Mouse (Mus musculus): ENCODE measurements around the gene Zcchc4. TPM values are rescaled to one million over a fixed set of nuclear protein-coding genes. Genes with fewer than 3 reads are reported as not detected.

The Zcchc4 gene
- polyA plus RNA-seq, 1 experiment, result 10.3 TPM

GRCm38 (mm10) chr5:52806349-52806748 lies 31.1 kb downstream of the Zcchc4 start:
- Histone ChIP-seq H3K27ac (ENCODE audit: control insufficient read depth, insufficient read depth, low read depth, low read length, poor library complexity) (no peak overlapping the region), H3K4me3 (replicated peaks; ENCODE audit: control insufficient read depth, low read depth, low read length) (no peak overlapping the region), H3K4me1 (ENCODE audit: control insufficient read depth, insufficient read depth, low read length) (no peaks in the 10 kb centered on the region)
- 79% methylated on average over 8 of the region's 8 CpGs for WGBS
- TF ChIP-seq POLR2A (IDR thresholded peaks at IDR 0.05; ENCODE audit: borderline replicate concordance, control insufficient read depth, low read depth, low read length), result no peak
- TF ChIP-seq CTCF (IDR thresholded peaks at IDR 0.05; ENCODE audit: control insufficient read depth, insufficient read depth, low read length), result no peak

DNA sequence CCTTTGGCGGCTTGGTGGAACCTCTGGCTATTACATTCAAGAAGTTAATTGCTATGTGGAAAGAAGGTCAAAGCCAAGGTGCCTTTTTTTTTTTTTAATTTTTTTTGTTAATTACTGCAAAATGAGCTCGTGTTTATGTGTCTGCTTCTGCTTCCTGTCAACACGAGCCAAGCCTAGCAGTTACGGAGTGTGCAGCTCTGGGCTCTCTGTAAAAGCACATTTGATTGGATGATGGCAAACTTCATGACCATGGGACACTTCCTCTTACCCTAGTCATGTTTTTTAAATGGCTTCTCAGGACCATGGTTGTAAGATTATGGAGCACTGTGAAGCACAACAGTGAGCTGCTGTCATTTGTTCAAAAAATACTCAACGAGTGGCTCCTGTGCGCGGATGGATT lies 31.8 kb downstream of the Zcchc4 start:
- WGBS, result 85% methylated on average over 7 of the region's 7 CpGs
- Histone ChIP-seq H3K27ac (ENCODE audit: control insufficient read depth, insufficient read depth, low read depth, low read length, poor library complexity) (no peak overlapping the region), H3K4me3 (replicated peaks; ENCODE audit: control insufficient read depth, low read depth, low read length) (no peak overlapping the region), H3K4me1 (ENCODE audit: control insufficient read depth, insufficient read depth, low read length) (no peaks in the 10 kb centered on the region)
- no peak for TF ChIP-seq POLR2A (IDR thresholded peaks at IDR 0.05; ENCODE audit: borderline replicate concordance, control insufficient read depth, low read depth, low read length)
- no peak for TF ChIP-seq CTCF (IDR thresholded peaks at IDR 0.05; ENCODE audit: control insufficient read depth, insufficient read depth, low read length)

- WGBS, result 90% methylated on average over 6 of the region's 6 CpGs
- Histone ChIP-seq H3K27ac (ENCODE audit: control insufficient read depth, insufficient read depth, low read depth, low read length, poor library complexity) (no peak overlapping the region), H3K4me3 (replicated peaks; ENCODE audit: control insufficient read depth, low read depth, low read length) (no peak overlapping the region), H3K4me1 (ENCODE audit: control insufficient read depth, insufficient read depth, low read length) (no peaks in the 10 kb centered on the region)
- TF ChIP-seq CTCF (IDR thresholded peaks at IDR 0.05; ENCODE audit: control insufficient read depth, insufficient read depth, low read length) (no peak), POLR2A (IDR thresholded peaks at IDR 0.05; ENCODE audit: borderline replicate concordance, control insufficient read depth, low read depth, low read length) (no peak)
These were observed 35.2 kb downstream of the Zcchc4 start for GRCm38 (mm10) chr5:52810446-52810845.

DNA sequence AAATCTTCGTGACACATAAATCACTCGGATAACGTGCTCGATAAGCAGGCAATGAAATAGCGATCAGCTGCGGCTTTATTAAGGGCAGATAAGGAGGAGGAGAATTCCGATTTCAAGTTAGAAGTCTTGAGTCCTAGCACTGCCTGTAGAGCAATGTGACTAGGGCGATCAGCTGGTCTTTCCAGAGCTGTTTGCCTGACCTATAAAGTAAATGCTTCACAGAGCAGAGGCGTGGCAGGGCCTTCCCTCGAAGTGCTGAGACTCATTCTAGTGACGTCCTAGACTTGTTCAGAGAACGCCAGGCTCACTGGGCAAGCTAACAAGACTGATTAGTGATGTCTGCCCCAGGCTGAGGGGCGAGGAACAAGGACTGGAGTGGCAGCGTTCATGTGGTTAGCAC lies 35.8 kb downstream of the Zcchc4 start:
- H3K27ac ChIP-seq (ENCODE audit: control insufficient read depth, insufficient read depth, low read depth, low read length, poor library complexity), result no peak overlapping the region
- no peaks in the 10 kb centered on the region for H3K4me1 ChIP-seq (ENCODE audit: control insufficient read depth, insufficient read depth, low read length)
- no peak overlapping the region for H3K4me3 ChIP-seq (replicated peaks; ENCODE audit: control insufficient read depth, low read depth, low read length)
- WGBS, result 82% methylated on average over 14 of the region's 14 CpGs
- TF ChIP-seq CTCF (IDR thresholded peaks at IDR 0.05; ENCODE audit: control insufficient read depth, insufficient read depth, low read length) (no peak), POLR2A (IDR thresholded peaks at IDR 0.05; ENCODE audit: borderline replicate concordance, control insufficient read depth, low read depth, low read length) (no peak)

- no peak overlapping the region for H3K27ac ChIP-seq (ENCODE audit: control insufficient read depth, insufficient read depth, low read depth, low read length, poor library complexity)
- H3K4me1 ChIP-seq (ENCODE audit: control insufficient read depth, insufficient read depth, low read length), result no peaks in the 10 kb centered on the region
- WGBS, result 88% methylated on average over 10 of the region's 10 CpGs
- no peak overlapping the region for H3K4me3 ChIP-seq (replicated peaks; ENCODE audit: control insufficient read depth, low read depth, low read length)
- TF ChIP-seq CTCF (IDR thresholded peaks at IDR 0.05; ENCODE audit: control insufficient read depth, insufficient read depth, low read length) (no peak), POLR2A (IDR thresholded peaks at IDR 0.05; ENCODE audit: borderline replicate concordance, control insufficient read depth, low read depth, low read length) (no peak)
These were observed 37.2 kb downstream of the Zcchc4 start for GRCm38 (mm10) chr5:52812456-52812855.

DNA sequence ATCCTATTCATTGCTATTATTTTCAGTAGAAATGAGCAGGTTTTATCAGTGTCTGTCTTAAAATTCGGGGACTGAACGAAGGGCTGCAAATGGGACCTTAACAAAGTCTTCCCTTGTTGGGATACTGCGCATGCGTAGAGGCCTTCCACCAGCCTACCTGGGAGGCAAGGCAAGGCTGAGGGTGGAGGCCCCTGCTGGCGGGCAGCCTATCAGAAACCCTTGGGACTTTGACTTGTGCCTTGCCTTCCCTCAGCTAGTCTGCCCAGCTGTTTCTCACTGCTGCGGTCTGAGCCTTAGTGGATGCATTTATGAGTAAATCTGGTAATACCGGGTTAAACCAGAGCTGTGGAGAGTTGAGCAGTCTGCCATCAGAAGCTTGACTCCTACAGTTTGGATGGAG lies 38.1 kb downstream of the Zcchc4 start:
- H3K4me1 ChIP-seq (ENCODE audit: control insufficient read depth, insufficient read depth, low read length), result no peaks in the 10 kb centered on the region
- 86% methylated on average over 7 of the region's 7 CpGs for WGBS
- H3K27ac ChIP-seq (ENCODE audit: control insufficient read depth, insufficient read depth, low read depth, low read length, poor library complexity), result no peak overlapping the region
- no peak overlapping the region for H3K4me3 ChIP-seq (replicated peaks; ENCODE audit: control insufficient read depth, low read depth, low read length)
- no peak for TF ChIP-seq CTCF (IDR thresholded peaks at IDR 0.05; ENCODE audit: control insufficient read depth, insufficient read depth, low read length)
- no peak for TF ChIP-seq POLR2A (IDR thresholded peaks at IDR 0.05; ENCODE audit: borderline replicate concordance, control insufficient read depth, low read depth, low read length)

- Histone ChIP-seq H3K27ac (ENCODE audit: control insufficient read depth, insufficient read depth, low read depth, low read length, poor library complexity) (no peak overlapping the region), H3K4me1 (ENCODE audit: control insufficient read depth, insufficient read depth, low read length) (no peaks in the 10 kb centered on the region), H3K4me3 (replicated peaks; ENCODE audit: control insufficient read depth, low read depth, low read length) (no peak overlapping the region)
- TF ChIP-seq POLR2A (IDR thresholded peaks at IDR 0.05; ENCODE audit: borderline replicate concordance, control insufficient read depth, low read depth, low read length) (no peak), CTCF (IDR thresholded peaks at IDR 0.05; ENCODE audit: control insufficient read depth, insufficient read depth, low read length) (no peak)
- 92% methylated on average over 7 of the region's 7 CpGs for WGBS
These were observed 43.5 kb downstream of the Zcchc4 start for GRCm38 (mm10) chr5:52818676-52819075.

DNA sequence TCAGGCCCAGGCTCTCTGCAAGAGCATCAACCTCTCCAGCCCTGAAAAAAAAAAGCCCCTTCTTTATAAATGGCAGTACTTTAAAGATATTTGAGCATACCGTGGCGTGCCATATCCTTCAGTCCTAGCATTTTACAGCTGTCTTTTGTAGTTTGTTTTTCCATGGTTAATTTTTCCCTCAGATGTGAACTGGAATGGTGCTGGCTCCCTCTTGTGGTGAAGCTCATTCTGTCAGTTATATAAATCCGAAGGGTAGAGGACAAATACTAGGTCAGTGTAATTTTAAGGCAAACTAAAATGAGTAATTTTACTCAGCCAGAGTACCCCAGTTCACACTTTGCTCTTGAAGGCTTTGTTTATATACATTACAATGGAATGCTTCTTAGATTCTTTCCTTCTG lies 46.5 kb downstream of the Zcchc4 start:
- Histone ChIP-seq H3K4me1 (ENCODE audit: control insufficient read depth, insufficient read depth, low read length) (no peaks in the 10 kb centered on the region), H3K4me3 (replicated peaks; ENCODE audit: control insufficient read depth, low read depth, low read length) (no peak overlapping the region), H3K27ac (ENCODE audit: control insufficient read depth, insufficient read depth, low read depth, low read length, poor library complexity) (no peak overlapping the region)
- WGBS, result 58% methylated on average over 3 of the region's 3 CpGs
- TF ChIP-seq POLR2A (IDR thresholded peaks at IDR 0.05; ENCODE audit: borderline replicate concordance, control insufficient read depth, low read depth, low read length), result no peak
- TF ChIP-seq CTCF (IDR thresholded peaks at IDR 0.05; ENCODE audit: control insufficient read depth, insufficient read depth, low read length), result no peak

GRCm38 (mm10) chr5:52827923-52828322 lies 52.7 kb downstream of the Zcchc4 start:
- no peaks in the 10 kb centered on the region; the same call in 1 of the 2 replicates for H3K4me1 ChIP-seq (ENCODE audit: control insufficient read depth, insufficient read depth, low read length)
- H3K27ac ChIP-seq (ENCODE audit: control insufficient read depth, insufficient read depth, low read depth, low read length, poor library complexity), result no peak overlapping the region
- no peak for TF ChIP-seq POLR2A (IDR thresholded peaks at IDR 0.05; ENCODE audit: borderline replicate concordance, control insufficient read depth, low read depth, low read length)
- TF ChIP-seq CTCF (IDR thresholded peaks at IDR 0.05; ENCODE audit: control insufficient read depth, insufficient read depth, low read length), result no peak
- WGBS, result 89% methylated on average over 4 of the region's 4 CpGs
- no peak overlapping the region for H3K4me3 ChIP-seq (replicated peaks; ENCODE audit: control insufficient read depth, low read depth, low read length)
